Mouse (Mus musculus) T-helper 1 cell (primary cell): ENCODE results near the gene Sdhc.
"Not testable (repeated sequence)": the region's sequence is repeated elsewhere in the genome, so short reads cannot be mapped to it uniquely, and the experiment has no call there.

Experiments
- in situ Hi-C: fragments of 300-600 bp; cut with MboI, MseI; formaldehyde crosslinking; loops from one replicate; pipeline ENCODE4 v1.15.1; 2025; ENCODE audit warnings: high pct_unique_total_duplicates

Sdhc gene

DNA sequence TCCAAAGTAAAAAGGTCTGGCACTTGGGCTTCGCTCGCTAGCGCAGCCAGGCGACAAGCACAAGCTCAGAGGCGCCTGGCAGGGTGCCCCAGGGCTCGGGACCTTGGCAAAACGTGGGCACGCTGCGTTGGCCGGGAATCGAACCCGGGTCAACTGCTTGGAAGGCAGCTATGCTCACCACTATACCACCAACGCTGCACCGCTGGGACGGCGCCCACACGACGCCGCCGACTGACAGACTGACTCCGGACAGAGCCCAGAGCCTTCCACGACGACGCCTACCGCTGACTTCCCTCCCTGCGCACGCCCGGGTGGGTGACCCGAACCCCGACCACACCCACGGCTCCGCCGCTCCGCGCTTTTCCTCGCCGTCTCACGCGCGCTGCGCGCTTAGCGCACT lies 70.6 kb downstream of the Sdhc start:
- in situ Hi-C loops: loop anchor here (5.0 kb wide), 1 partner anchor 38 kb away; no protein-coding TSS in a partner anchor

DNA sequence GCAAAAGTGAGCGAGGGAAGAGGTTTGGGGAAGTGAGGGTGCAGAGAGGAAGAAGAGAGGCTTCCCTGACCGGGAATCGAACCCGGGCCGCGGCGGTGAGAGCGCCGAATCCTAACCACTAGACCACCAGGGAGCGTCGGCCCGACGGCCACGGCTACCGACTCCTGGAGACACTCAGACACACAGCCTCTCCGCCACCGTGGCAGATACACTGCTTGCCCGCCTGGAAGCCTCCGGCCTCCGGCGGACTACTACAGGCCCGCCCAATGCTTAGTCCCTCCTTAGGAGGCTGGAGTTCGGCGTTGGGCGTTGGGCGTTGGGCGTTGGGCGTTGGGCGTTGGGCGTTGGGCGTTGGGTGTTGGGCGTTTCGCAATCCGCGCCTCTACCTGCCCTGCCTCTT lies 71.1 kb downstream of the Sdhc start:
- in situ Hi-C loops: not testable (repeated sequence)

DNA sequence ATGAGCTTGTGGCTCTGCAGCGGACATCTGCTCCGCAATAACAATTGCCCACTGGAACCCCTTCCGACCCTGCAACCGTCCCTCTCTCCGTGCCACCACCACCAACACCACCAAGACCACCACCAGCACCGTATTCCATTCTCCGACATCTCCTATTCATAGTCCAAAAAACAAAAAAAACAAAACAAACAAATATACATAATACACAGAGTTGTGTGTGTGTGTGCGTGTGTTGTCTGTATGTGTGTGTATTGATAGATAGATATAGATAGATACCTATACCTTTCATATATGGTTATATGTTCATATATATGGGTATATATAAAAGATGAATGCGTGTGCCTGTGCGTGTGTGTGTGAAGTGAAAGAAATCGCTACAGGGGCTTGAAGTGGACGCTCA lies 72.0 kb downstream of the Sdhc start:
- in situ Hi-C loops: not testable (repeated sequence)

DNA sequence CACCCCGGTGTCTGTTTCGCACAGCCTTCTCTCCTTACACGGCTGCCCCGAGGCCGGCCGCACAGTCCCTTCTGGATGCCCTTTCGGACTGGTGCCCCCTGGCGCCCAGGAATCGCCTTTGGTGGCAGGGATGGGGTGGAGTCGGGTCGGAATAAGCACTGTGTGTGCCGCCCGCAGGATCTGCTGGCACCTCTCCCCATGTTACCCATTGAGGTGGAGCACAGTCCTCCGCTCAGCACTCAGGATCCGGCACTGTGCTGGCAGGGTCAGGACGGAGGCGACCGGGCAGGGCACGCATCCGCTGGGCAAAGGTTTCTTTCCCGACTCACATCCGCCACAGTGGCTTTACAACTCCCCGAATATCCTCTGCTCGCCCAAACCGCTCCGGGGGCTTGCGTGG lies 72.4 kb downstream of the Sdhc start:
- in situ Hi-C loops: not testable (repeated sequence)

DNA sequence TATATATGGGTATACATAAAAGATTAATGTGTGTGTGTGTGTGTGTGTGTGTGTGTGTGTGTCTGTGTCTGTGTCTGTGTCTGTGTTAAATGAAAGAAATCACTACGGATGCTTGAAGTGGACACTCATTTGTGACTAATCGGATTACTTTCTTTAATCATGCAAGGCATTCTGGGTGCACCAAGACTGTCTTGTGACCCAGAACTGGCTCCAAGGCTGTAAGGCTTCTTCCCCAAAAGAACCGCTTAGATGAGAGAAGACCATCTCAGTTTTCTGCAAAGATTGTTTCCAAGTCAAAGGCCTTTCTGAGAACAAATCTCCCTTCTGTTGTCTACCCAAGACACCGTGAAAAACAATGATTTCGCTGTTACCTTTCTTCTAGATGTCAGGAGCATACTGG lies 73.2 kb downstream of the Sdhc start:
- in situ Hi-C loops: not testable (repeated sequence)
